8 mouse cellular contexts compared by ENCODE assay signal in genomic region chr4:43561436-43561996, GRCm38 (mm10). TPM values are rescaled to one million over a fixed set of nuclear protein-coding genes. Genes with fewer than 3 reads are reported as not detected.
DNase-seq lines count a peak whose midpoint lies in the region; ATAC-seq lines count a peak whose summit lies in the region.

No protein-coding gene starts in this region.

- H3K4me2 ChIP-seq in kidney, embryonic 15.5 days, result peak overlapping the region; percentile 85
- H3K4me2 ChIP-seq in hindbrain, embryonic 13.5 days, result peak overlapping the region; percentile 92
- H3K4me2 ChIP-seq in midbrain, embryonic 11.5 days, result peak overlapping the region; percentile 70

- WGBS in kidney, embryonic 15.5 days, result 2% methylated on average over 16 of the region's 16 CpGs
- WGBS in hindbrain, embryonic 13.5 days, result 4% methylated on average over 16 of the region's 16 CpGs
- 3% methylated on average over 16 of the region's 16 CpGs for WGBS in midbrain, embryonic 11.5 days

- peak overlapping the region; percentile 96 for H3K9ac ChIP-seq in kidney, embryonic 15.5 days
- H3K9ac ChIP-seq in hindbrain, embryonic 13.5 days, result peak overlapping the region; percentile 91
- peak overlapping the region; percentile 96 for H3K9ac ChIP-seq in midbrain, embryonic 11.5 days (ENCODE audit: low read length)

- no peaks in the 10 kb centered on the region for H3K9me3 ChIP-seq in kidney, embryonic 15.5 days (replicated peaks)
- no peaks in the 10 kb centered on the region for H3K9me3 ChIP-seq in hindbrain, embryonic 13.5 days
- no peaks in the 10 kb centered on the region for H3K9me3 ChIP-seq in midbrain, embryonic 11.5 days (ENCODE audit: control insufficient read depth, low read length)

- no peaks in the 10 kb centered on the region for H3K27me3 ChIP-seq in kidney, embryonic 15.5 days
- no peaks in the 10 kb centered on the region for H3K27me3 ChIP-seq in hindbrain, embryonic 13.5 days
- H3K27me3 ChIP-seq in midbrain, embryonic 11.5 days (ENCODE audit: control insufficient read depth, insufficient read depth, low read length), result no peaks in the 10 kb centered on the region

- H3K27ac ChIP-seq in kidney, embryonic 15.5 days, result peak overlapping the region; percentile 100
- H3K27ac ChIP-seq in hindbrain, embryonic 13.5 days, result peak overlapping the region; percentile 97
- H3K27ac ChIP-seq in midbrain, embryonic 11.5 days (ENCODE audit: low read depth, low read length), result peak overlapping the region; percentile 98

- DNase-seq in kidney, postnatal 4 days, result no peak
- peak; percentile 63 for DNase-seq in c-Kit-positive CD71-positive TER-119-positive erythroid progenitor cells, embryonic 14.5 days (ENCODE audit: low spot score)
- no peak for DNase-seq in midbrain, embryonic 11.5 days (ENCODE audit: low spot score, missing footprints)
- DNase-seq in MN1 (ENCODE audit: low spot score), result no peak
- DNase-seq in thymus, postnatal 14 days, result no peak

- H3K36me3 ChIP-seq in kidney, embryonic 15.5 days, result peaks cover 30% of the 10 kb centered on the region
- H3K36me3 ChIP-seq in hindbrain, embryonic 13.5 days, result peaks cover 32% of the 10 kb centered on the region
- H3K36me3 ChIP-seq in midbrain, embryonic 11.5 days (ENCODE audit: control insufficient read depth, insufficient read depth, low read length), result peaks cover 2% of the 10 kb centered on the region; the same call in 1 of the 2 replicates

- H3K4me1 ChIP-seq in kidney, embryonic 15.5 days, result peaks cover 58% of the 10 kb centered on the region
- peaks cover 55% of the 10 kb centered on the region for H3K4me1 ChIP-seq in hindbrain, embryonic 13.5 days (replicated peaks)
- H3K4me1 ChIP-seq in midbrain, embryonic 11.5 days (ENCODE audit: control insufficient read depth, insufficient read depth, low read length), result peaks cover 33% of the 10 kb centered on the region

- H3K4me3 ChIP-seq in kidney, embryonic 15.5 days (replicated peaks), result peak overlapping the region; percentile 90
- peak overlapping the region; percentile 70 for H3K4me3 ChIP-seq in hindbrain, embryonic 13.5 days
- H3K4me3 ChIP-seq in midbrain, embryonic 11.5 days (ENCODE audit: low read depth, low read length), result peak overlapping the region; percentile 91

- ATAC-seq in kidney, embryonic 15.5 days (replicated peaks; ENCODE audit: low FRiP score), result peak; percentile 9
- ATAC-seq in hindbrain, embryonic 13.5 days (ENCODE audit: low FRiP score), result peak; percentile 30; the same call in 1 of the 2 replicates
- ATAC-seq in midbrain, embryonic 11.5 days (ENCODE audit: low FRiP score), result no peak
- no peak for ATAC-seq in granulocyte monocyte progenitor cell, adult 5-6 weeks (replicated peaks; ENCODE audit: poor library complexity, severe bottlenecking)

RNA-seq across cellular contexts. Expression of gene Creb3, which starts 0.6 kb away (rescaled TPM):
- 61.6 and 66.4 TPM in 2 replicates for polyA plus RNA-seq in kidney, embryonic 15.5 days (2015; fragmentation: Nextera tagmentation; extraction: Ambion mirVana)
- polyA plus RNA-seq in hindbrain, embryonic 13.5 days (2015; fragmentation: Nextera tagmentation; extraction: Ambion mirVana), result 79.3 and 80.9 TPM in 2 replicates
- 46.4 and 54.5 TPM in 2 replicates for polyA plus RNA-seq in midbrain, embryonic 11.5 days (2014; fragmentation: Nextera tagmentation; extraction: Ambion mirVana)
- 10.5 and 13.4 TPM in 2 replicates for total RNA-seq in granulocyte monocyte progenitor cell, adult 5-6 weeks (2014; fragmentation: Nextera tagmentation)
- 24.9 and 25.7 TPM in 2 replicates for total RNA-seq in granulocyte monocyte progenitor cell, adult 5-6 weeks (2017)

RNA-seq across cellular contexts. Expression of gene Tln1, which starts 1.0 kb away (rescaled TPM):
- 71.8 and 81.0 TPM in 2 replicates for polyA plus RNA-seq in kidney, embryonic 15.5 days (2015; fragmentation: Nextera tagmentation; extraction: Ambion mirVana)
- polyA plus RNA-seq in hindbrain, embryonic 13.5 days (2015; fragmentation: Nextera tagmentation; extraction: Ambion mirVana), result 64.5 and 66.2 TPM in 2 replicates
- polyA plus RNA-seq in midbrain, embryonic 11.5 days (2014; fragmentation: Nextera tagmentation; extraction: Ambion mirVana), result 38.4 and 40.4 TPM in 2 replicates
- 167 and 198 TPM in 2 replicates for total RNA-seq in granulocyte monocyte progenitor cell, adult 5-6 weeks (2014; fragmentation: Nextera tagmentation)
- total RNA-seq in granulocyte monocyte progenitor cell, adult 5-6 weeks (2017), result 251 and 299 TPM in 2 replicates

RNA-seq across cellular contexts. Expression of gene Rgp1, which starts 17.0 kb away (rescaled TPM):
- 29.3 and 30.7 TPM in 2 replicates for polyA plus RNA-seq in kidney, embryonic 15.5 days (2015; fragmentation: Nextera tagmentation; extraction: Ambion mirVana)
- 29.0 and 31.5 TPM in 2 replicates for polyA plus RNA-seq in hindbrain, embryonic 13.5 days (2015; fragmentation: Nextera tagmentation; extraction: Ambion mirVana)
- 22.0 and 25.2 TPM in 2 replicates for polyA plus RNA-seq in midbrain, embryonic 11.5 days (2014; fragmentation: Nextera tagmentation; extraction: Ambion mirVana)
- total RNA-seq in granulocyte monocyte progenitor cell, adult 5-6 weeks (2014; fragmentation: Nextera tagmentation), result 28.1 and 30.8 TPM in 2 replicates
- total RNA-seq in granulocyte monocyte progenitor cell, adult 5-6 weeks (2017), result 9.9 and 10.9 TPM in 2 replicates

RNA-seq across cellular contexts. Expression of gene Gba2, which starts 17.2 kb away (rescaled TPM):
- polyA plus RNA-seq in kidney, embryonic 15.5 days (2015; fragmentation: Nextera tagmentation; extraction: Ambion mirVana), result 20.4 and 22.7 TPM in 2 replicates
- polyA plus RNA-seq in hindbrain, embryonic 13.5 days (2015; fragmentation: Nextera tagmentation; extraction: Ambion mirVana), result 53.6 and 53.8 TPM in 2 replicates
- polyA plus RNA-seq in midbrain, embryonic 11.5 days (2014; fragmentation: Nextera tagmentation; extraction: Ambion mirVana), result 24.5 and 26.1 TPM in 2 replicates
- 10.6 and 19.0 TPM in 2 replicates for total RNA-seq in granulocyte monocyte progenitor cell, adult 5-6 weeks (2014; fragmentation: Nextera tagmentation)
- 7.8 and 8.4 TPM in 2 replicates for total RNA-seq in granulocyte monocyte progenitor cell, adult 5-6 weeks (2017)

RNA-seq across cellular contexts. Expression of gene Msmp, which starts 22.8 kb away (rescaled TPM):
- 1.3 and 2.6 TPM in 2 replicates for polyA plus RNA-seq in kidney, embryonic 15.5 days (2015; fragmentation: Nextera tagmentation; extraction: Ambion mirVana)
- 2.6 TPM in 1 of 2 replicates, not detected in the other for polyA plus RNA-seq in hindbrain, embryonic 13.5 days (2015; fragmentation: Nextera tagmentation; extraction: Ambion mirVana)
- polyA plus RNA-seq in midbrain, embryonic 11.5 days (2014; fragmentation: Nextera tagmentation; extraction: Ambion mirVana), result 0.63 TPM in 1 of 2 replicates, not detected in the other
- not detected in 2 replicates for total RNA-seq in granulocyte monocyte progenitor cell, adult 5-6 weeks (2014; fragmentation: Nextera tagmentation)
- not detected in 2 replicates for total RNA-seq in granulocyte monocyte progenitor cell, adult 5-6 weeks (2017)

Comparison
In these comparisons a context has a peak if more than half of its experiments do, and no peak if none do; other contexts are left out.
1. ATAC-seq: peak in kidney, embryonic 15.5 days (single experiment) and hindbrain, embryonic 13.5 days (single experiment); none in midbrain, embryonic 11.5 days (single experiment) and granulocyte monocyte progenitor cell, adult 5-6 weeks (single experiment).
2. Peak in every context shown above with its lines, with median percentiles within 50 percentile points of each other: H3K27ac ChIP-seq, H3K4me2 ChIP-seq, H3K4me3 ChIP-seq and H3K9ac ChIP-seq.